In the genomic region with DNA sequence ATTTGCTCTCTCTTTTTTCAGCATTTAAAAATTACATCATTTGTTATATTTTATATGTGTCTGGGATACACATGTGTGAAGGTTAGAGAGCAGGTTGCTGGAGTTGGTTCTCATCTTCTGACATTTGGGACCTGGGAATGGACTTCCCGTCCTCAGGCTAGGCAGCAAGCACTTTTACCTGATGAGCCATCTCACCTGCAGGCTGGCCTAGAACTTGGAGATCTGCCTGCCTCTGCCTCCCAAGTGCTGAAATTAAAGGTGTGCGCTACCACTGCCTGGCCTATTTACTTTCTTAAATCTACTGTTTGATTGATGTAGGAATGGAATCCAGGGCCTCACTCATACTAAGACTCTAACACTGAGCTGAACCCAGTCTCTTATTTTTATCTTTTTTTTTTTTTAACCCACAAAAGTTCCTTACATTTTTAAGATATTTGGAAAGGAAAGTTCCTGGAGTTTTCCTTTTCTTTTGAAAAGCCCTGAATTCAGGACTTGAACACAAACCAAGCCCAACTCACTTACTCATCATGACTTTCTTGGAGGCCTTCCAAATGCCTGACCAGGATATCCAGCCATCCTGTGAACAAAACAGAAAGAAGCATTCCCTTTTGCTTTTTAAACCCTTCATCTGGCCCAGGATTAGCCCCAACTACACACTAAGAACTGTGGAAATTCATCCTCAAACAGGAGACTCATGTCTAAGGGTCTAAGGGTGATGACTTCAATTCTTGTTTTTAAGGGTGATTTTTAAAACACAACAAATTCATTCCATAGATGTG, we compare ENCODE assay signal across 10 mouse cellular contexts. TPM values are rescaled to one million over a fixed set of nuclear protein-coding genes. Genes with fewer than 3 reads are reported as not detected.
DNase-seq lines count a peak whose midpoint lies in the region; ATAC-seq and TF ChIP-seq lines count a peak whose summit lies in the region.
"Had no signal": no experiment of that assay in that cellular context is flagged by ENCODE, and none has a peak within 500 bp of the region (broad histone marks: within the 10 kb centered on the region; RNA-seq: fewer than 3 reads in every experiment).

No protein-coding gene starts in this region.

- WGBS in lung, postnatal 0 days: 87% methylated on average over 2 of the region's 2 CpGs
- WGBS in midbrain, embryonic 10.5 days: 87% methylated on average over 2 of the region's 2 CpGs

- peak overlapping the region; percentile 76 for H3K27ac ChIP-seq in lung, postnatal 0 days (ENCODE audit: low read length)
- H3K27ac ChIP-seq in midbrain, embryonic 10.5 days (replicated peaks): no peak overlapping the region
- H3K27ac ChIP-seq: liver, embryonic 14.5 days had no signal

- H3K36me3 ChIP-seq in lung, postnatal 0 days (ENCODE audit: insufficient read depth, low read length): no peaks in the 10 kb centered on the region
- H3K36me3 ChIP-seq in midbrain, embryonic 10.5 days: no peaks in the 10 kb centered on the region

- TF ChIP-seq EP300 in lung, postnatal 0 days (IDR thresholded peaks at IDR 0.05): no peak

- no peaks in the 10 kb centered on the region for H3K9me3 ChIP-seq in lung, postnatal 0 days (ENCODE audit: low read length)
- H3K9me3 ChIP-seq in midbrain, embryonic 10.5 days (replicated peaks): no peaks in the 10 kb centered on the region

- ATAC-seq in lung, postnatal 0 days: no peak

- H3K4me2 ChIP-seq in lung, postnatal 0 days (replicated peaks; ENCODE audit: low read depth, low read length): no peak overlapping the region

- peak; percentile 61 for DNase-seq in cerebellum, adult 9-11 months
- no peak for DNase-seq in cerebellum, adult 8-10 months
- peak; percentile 36 for DNase-seq in lung, postnatal 0 days (ENCODE audit: low spot score)
- no peak for DNase-seq in lung, postnatal 25 days (ENCODE audit: low spot score)
- peak; percentile 50 for DNase-seq in heart, adult 8-10 months (ENCODE audit: low spot score)
- peak; percentile 74 for DNase-seq in skeletal muscle tissue, adult 2 months (ENCODE audit: low read depth, low spot score)
- DNase-seq in right cerebral cortex, adult 2 months (ENCODE audit: low spot score in 2 of 2): no peak
- no peak for DNase-seq in midbrain, embryonic 10.5 days (ENCODE audit: low spot score)
- DNase-seq: retina, postnatal 1 day had no signal

- H3K4me1 ChIP-seq in lung, postnatal 0 days (ENCODE audit: insufficient read depth, low read depth, low read length): peaks cover 3% of the 10 kb centered on the region; the same call in 1 of the 2 replicates
- peaks cover 16% of the 10 kb centered on the region for H3K4me1 ChIP-seq in midbrain, embryonic 10.5 days

- no peak overlapping the region for H3K4me3 ChIP-seq in lung, postnatal 0 days (ENCODE audit: low read depth, low read length)
- H3K4me3 ChIP-seq in midbrain, embryonic 10.5 days: no peak overlapping the region

- no peak for TF ChIP-seq CTCF in lung, postnatal 0 days (IDR thresholded peaks at IDR 0.05)

- no peaks in the 10 kb centered on the region for H3K27me3 ChIP-seq in lung, postnatal 0 days (replicated peaks; ENCODE audit: insufficient read depth, low read length)
- no peaks in the 10 kb centered on the region for H3K27me3 ChIP-seq in midbrain, embryonic 10.5 days (ENCODE audit: low read depth, poor library complexity, severe bottlenecking)

- no peak overlapping the region for H3K9ac ChIP-seq in lung, postnatal 0 days (replicated peaks; ENCODE audit: low read depth)
- H3K9ac ChIP-seq: liver, embryonic 14.5 days had no signal

RNA-seq across cellular contexts. Expression of a gene that starts 8.1 kb away (rescaled TPM):
- polyA plus RNA-seq in lung, postnatal 0 days (2015; fragmentation: Nextera tagmentation; extraction: Ambion mirVana): 11.2 and 12.2 TPM in 2 replicates
- 10 to 100 TPM; 28.8 to 35.6 (median 30.2) TPM for total RNA-seq in heart, adult 8-10 months (2022)
- 17.2 and 17.9 TPM in 2 replicates for polyA plus RNA-seq in midbrain, embryonic 10.5 days (2016; fragmentation: Nextera tagmentation; extraction: Ambion mirVana)

Comparison
In these comparisons a context has a peak if more than half of its experiments do, and no peak if none do; other contexts are left out.
1. DNase-seq: peak in cerebellum, adult 9-11 months (single experiment), lung, postnatal 0 days (single experiment), heart, adult 8-10 months (single experiment) and skeletal muscle tissue, adult 2 months (single experiment); none in cerebellum, adult 8-10 months (single experiment), lung, postnatal 25 days (single experiment), right cerebral cortex, adult 2 months (0 of 2) and midbrain, embryonic 10.5 days (single experiment).